Mouse (Mus musculus): ENCODE results near the gene Lysmd4. TPM values are rescaled to one million over a fixed set of nuclear protein-coding genes. Genes with fewer than 3 reads are reported as not detected.
A peak's percentile ranks its signal among the peaks of the same experiment; 100 is the strongest.
"Not testable (repeated sequence)": the region's sequence is repeated elsewhere in the genome, so short reads cannot be mapped to it uniquely, and the experiment has no call there.

Lysmd4 gene
- polyA plus RNA-seq, 1 experiment = 46.8 TPM

GRCm38 (mm10) chr7:67259828-67260563, 37.7 kb downstream of the Lysmd4 start:
- Histone ChIP-seq H3K4me3 (replicated peaks; ENCODE audit: insufficient read depth, low read depth, low read length) (no peak overlapping the region), H3K27ac (ENCODE audit: insufficient read depth, low read length) (no peak overlapping the region), H3K4me1 (ENCODE audit: control insufficient read depth, insufficient read depth, low read length) (no peaks in the 10 kb centered on the region), H3K27me3 (ENCODE audit: control insufficient read depth, insufficient read depth, low read length) (no peaks in the 10 kb centered on the region)
- no peak for TF ChIP-seq POLR2A (IDR thresholded peaks at IDR 0.05; ENCODE audit: borderline replicate concordance, insufficient read depth, low read length)
- no peak; the same call in 1 of the 2 replicates for TF ChIP-seq CTCF (IDR thresholded peaks at IDR 0.05; ENCODE audit: borderline replicate concordance, insufficient read depth, low read depth, low read length)
- peak; percentile 64 to 78 for DNase-seq
- 54% methylated on average over 4 of the region's 4 CpGs for WGBS

- not testable (repeated sequence) for DNase-seq; H3K4me1 ChIP-seq (ENCODE audit: control insufficient read depth, insufficient read depth, low read length); H3K27me3 ChIP-seq (ENCODE audit: control insufficient read depth, insufficient read depth, low read length); H3K27ac ChIP-seq (ENCODE audit: insufficient read depth, low read length); H3K4me3 ChIP-seq (replicated peaks; ENCODE audit: insufficient read depth, low read depth, low read length)
- 89% methylated on average over 4 of the region's 4 CpGs for WGBS
These were observed 48.1 kb downstream of the Lysmd4 start for GRCm38 (mm10) chr7:67270447-67270846.

- TF ChIP-seq POLR2A (IDR thresholded peaks at IDR 0.05; ENCODE audit: borderline replicate concordance, insufficient read depth, low read length) (no peak), CTCF (IDR thresholded peaks at IDR 0.05; ENCODE audit: borderline replicate concordance, insufficient read depth, low read depth, low read length) (no peak)
- no peaks in the 10 kb centered on the region for H3K27me3 ChIP-seq (ENCODE audit: control insufficient read depth, insufficient read depth, low read length)
- 95% methylated on average over 6 of the region's 6 CpGs for WGBS
These were observed 61.2 kb downstream of the Lysmd4 start for GRCm38 (mm10) chr7:67283581-67283980.

GRCm38 (mm10) chr7:67287456-67287855, 65.1 kb downstream of the Lysmd4 start:
- H3K27me3 ChIP-seq (ENCODE audit: control insufficient read depth, insufficient read depth, low read length) = no peaks in the 10 kb centered on the region
- TF ChIP-seq CTCF (IDR thresholded peaks at IDR 0.05; ENCODE audit: borderline replicate concordance, insufficient read depth, low read depth, low read length) = no peak
- no peak for TF ChIP-seq POLR2A (IDR thresholded peaks at IDR 0.05; ENCODE audit: borderline replicate concordance, insufficient read depth, low read length)
- 73% methylated on average over 4 of the region's 4 CpGs for WGBS
- DNase-seq = no peak
- no peak overlapping the region for H3K27ac ChIP-seq (ENCODE audit: insufficient read depth, low read length)
- H3K4me3 ChIP-seq (replicated peaks; ENCODE audit: insufficient read depth, low read depth, low read length) = no peak overlapping the region
- H3K4me1 ChIP-seq (ENCODE audit: control insufficient read depth, insufficient read depth, low read length) = no peaks in the 10 kb centered on the region

More at GRCm38 (mm10) chr7:67283581-67283980, 61.2 kb downstream of the Lysmd4 start:
- no peak overlapping the region for H3K27ac ChIP-seq (ENCODE audit: insufficient read depth, low read length)
- no peak overlapping the region for H3K4me3 ChIP-seq (replicated peaks; ENCODE audit: insufficient read depth, low read depth, low read length)
- DNase-seq = no peak
- H3K4me1 ChIP-seq (ENCODE audit: control insufficient read depth, insufficient read depth, low read length) = no peaks in the 10 kb centered on the region

GRCm38 (mm10) chr7:67291356-67291755, 69.0 kb downstream of the Lysmd4 start:
- Histone ChIP-seq H3K4me3 (replicated peaks; ENCODE audit: insufficient read depth, low read depth, low read length) (no peak overlapping the region), H3K27me3 (ENCODE audit: control insufficient read depth, insufficient read depth, low read length) (no peaks in the 10 kb centered on the region), H3K27ac (ENCODE audit: insufficient read depth, low read length) (no peak overlapping the region), H3K4me1 (ENCODE audit: control insufficient read depth, insufficient read depth, low read length) (no peaks in the 10 kb centered on the region)
- DNase-seq = no peak
- 41% methylated on average over 1 of the region's 1 CpGs for WGBS
- no peak for TF ChIP-seq CTCF (IDR thresholded peaks at IDR 0.05; ENCODE audit: borderline replicate concordance, insufficient read depth, low read depth, low read length)
- TF ChIP-seq POLR2A (IDR thresholded peaks at IDR 0.05; ENCODE audit: borderline replicate concordance, insufficient read depth, low read length) = no peak

- 87% methylated on average over 1 of the region's 1 CpGs for WGBS
- no peak for DNase-seq
- TF ChIP-seq POLR2A (IDR thresholded peaks at IDR 0.05; ENCODE audit: borderline replicate concordance, insufficient read depth, low read length) = no peak
- TF ChIP-seq CTCF (IDR thresholded peaks at IDR 0.05; ENCODE audit: borderline replicate concordance, insufficient read depth, low read depth, low read length) = no peak
These were observed 74.1 kb downstream of the Lysmd4 start for GRCm38 (mm10) chr7:67296419-67296818.

GRCm38 (mm10) chr7:67304937-67305336, 82.6 kb downstream of the Lysmd4 start:
- no peak overlapping the region for H3K27ac ChIP-seq (ENCODE audit: insufficient read depth, low read length)
- H3K27me3 ChIP-seq (ENCODE audit: control insufficient read depth, insufficient read depth, low read length) = no peaks in the 10 kb centered on the region
- no peaks in the 10 kb centered on the region for H3K4me1 ChIP-seq (ENCODE audit: control insufficient read depth, insufficient read depth, low read length)
- H3K4me3 ChIP-seq (replicated peaks; ENCODE audit: insufficient read depth, low read depth, low read length) = no peak overlapping the region
- DNase-seq = no peak
- TF ChIP-seq CTCF (IDR thresholded peaks at IDR 0.05; ENCODE audit: borderline replicate concordance, insufficient read depth, low read depth, low read length) (no peak), POLR2A (IDR thresholded peaks at IDR 0.05; ENCODE audit: borderline replicate concordance, insufficient read depth, low read length) (no peak)
- 38% methylated on average over 3 of the region's 3 CpGs for WGBS

More at GRCm38 (mm10) chr7:67296419-67296818, 74.1 kb downstream of the Lysmd4 start:
- Histone ChIP-seq H3K4me3 (replicated peaks; ENCODE audit: insufficient read depth, low read depth, low read length) (no peak overlapping the region), H3K4me1 (ENCODE audit: control insufficient read depth, insufficient read depth, low read length) (no peaks in the 10 kb centered on the region), H3K27ac (ENCODE audit: insufficient read depth, low read length) (no peak overlapping the region), H3K27me3 (ENCODE audit: control insufficient read depth, insufficient read depth, low read length) (no peaks in the 10 kb centered on the region)

GRCm38 (mm10) chr7:67307078-67307477, 84.7 kb downstream of the Lysmd4 start:
- TF ChIP-seq CTCF (IDR thresholded peaks at IDR 0.05; ENCODE audit: borderline replicate concordance, insufficient read depth, low read depth, low read length) (no peak), POLR2A (IDR thresholded peaks at IDR 0.05; ENCODE audit: borderline replicate concordance, insufficient read depth, low read length) (no peak)
- no peaks in the 10 kb centered on the region for H3K27me3 ChIP-seq (ENCODE audit: control insufficient read depth, insufficient read depth, low read length)
- H3K4me3 ChIP-seq (replicated peaks; ENCODE audit: insufficient read depth, low read depth, low read length) = no peak overlapping the region
- WGBS = 93% methylated on average over 3 of the region's 3 CpGs
- H3K4me1 ChIP-seq (ENCODE audit: control insufficient read depth, insufficient read depth, low read length) = no peaks in the 10 kb centered on the region
- no peak overlapping the region for H3K27ac ChIP-seq (ENCODE audit: insufficient read depth, low read length)
- no peak for DNase-seq

Measured in cerebellum, adult 2 months (tissue).